ENCODE assay signal across 7 mouse cellular contexts in the genomic region with DNA sequence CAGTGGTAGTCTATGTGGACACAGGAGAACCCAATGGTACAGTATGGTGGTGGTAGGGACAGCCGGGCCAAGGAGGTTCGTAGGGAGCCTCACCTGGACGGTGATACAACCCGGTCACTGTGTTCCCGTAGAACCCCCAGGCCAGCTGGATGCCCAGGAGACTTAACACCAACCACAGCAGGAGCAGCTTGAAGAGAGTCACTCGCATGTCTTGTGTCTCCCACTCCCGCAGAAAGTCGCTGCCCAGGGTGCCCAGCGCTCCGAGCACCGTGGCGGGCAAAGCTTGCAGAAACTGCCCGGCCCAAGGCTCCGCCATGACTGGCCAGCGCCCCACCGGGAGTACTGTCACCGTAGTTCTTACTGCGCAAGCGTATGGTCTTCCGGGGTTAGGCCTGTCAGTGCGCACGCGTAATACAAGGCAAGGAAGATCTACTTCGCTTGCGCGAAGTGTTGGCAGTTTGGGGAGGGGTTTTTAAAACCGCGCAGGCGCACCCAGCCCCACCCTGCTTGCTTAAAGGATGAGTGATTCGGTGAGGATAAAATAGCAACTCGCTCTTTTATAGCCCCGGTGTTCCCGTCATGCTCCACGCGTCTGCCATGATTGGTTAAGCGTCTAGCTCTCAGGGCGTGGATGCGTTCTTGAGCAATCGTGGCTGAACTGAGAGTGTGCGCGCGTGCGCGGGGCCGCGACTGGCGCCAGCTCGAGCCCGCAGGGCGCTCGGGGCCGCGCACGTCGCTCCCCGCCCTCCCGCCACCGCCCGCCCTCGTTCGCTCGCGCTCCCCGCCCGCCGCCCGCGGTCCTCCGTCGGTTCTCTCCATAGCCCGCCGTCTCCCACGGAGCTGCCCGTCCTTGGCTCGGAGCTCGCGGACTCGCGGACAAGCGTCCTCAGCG. TPM values are rescaled to one million over a fixed set of nuclear protein-coding genes. Genes with fewer than 3 reads are reported as not detected.
DNase-seq lines count a peak whose midpoint lies in the region; ATAC-seq lines count a peak whose summit lies in the region.

Gene Rhoa, plus strand, starts transcription at position 501 of the 892 bp plus-strand sequence.
Gene Tcta, minus strand, starts transcription at position 532 of the 892 bp plus-strand sequence.

- DNase-seq in adrenal gland, postnatal 25 days = peak; percentile 96
- peak; percentile 100 for DNase-seq in heart, adult 11 months
- DNase-seq in kidney, adult 18-20 months = peak; percentile 98
- DNase-seq in limb, embryonic 11.5 days (ENCODE audit: low spot score) = peak; percentile 96
- DNase-seq in midbrain, embryonic 14.5 days = peak; percentile 99
- peak; percentile 90 to 98 for DNase-seq in spleen, adult 18-20 months

- peaks cover 29% of the 10 kb centered on the region for H3K4me1 ChIP-seq in embryonic facial prominence, embryonic 12.5 days
- no peaks in the 10 kb centered on the region; the same call in 1 of the 2 replicates for H3K4me1 ChIP-seq in limb, embryonic 11.5 days (ENCODE audit: control insufficient read depth, insufficient read depth, low read length)
- peaks cover 32% of the 10 kb centered on the region for H3K4me1 ChIP-seq in midbrain, embryonic 14.5 days (ENCODE audit: control insufficient read depth, insufficient read depth, low read length)

- H3K27me3 ChIP-seq in embryonic facial prominence, embryonic 12.5 days = no peaks in the 10 kb centered on the region
- H3K27me3 ChIP-seq in limb, embryonic 11.5 days (ENCODE audit: control insufficient read depth, insufficient read depth, low read length) = no peaks in the 10 kb centered on the region
- H3K27me3 ChIP-seq in midbrain, embryonic 14.5 days (ENCODE audit: control insufficient read depth, insufficient read depth, low read length) = no peaks in the 10 kb centered on the region

- H3K9me3 ChIP-seq in embryonic facial prominence, embryonic 12.5 days = no peaks in the 10 kb centered on the region
- H3K9me3 ChIP-seq in limb, embryonic 11.5 days (ENCODE audit: control insufficient read depth, low read length) = no peaks in the 10 kb centered on the region
- no peaks in the 10 kb centered on the region for H3K9me3 ChIP-seq in midbrain, embryonic 14.5 days (ENCODE audit: control insufficient read depth, low read length)

- peaks cover 21% of the 10 kb centered on the region for H3K36me3 ChIP-seq in embryonic facial prominence, embryonic 12.5 days
- no peaks in the 10 kb centered on the region; the same call in 1 of the 2 replicates for H3K36me3 ChIP-seq in limb, embryonic 11.5 days (ENCODE audit: control insufficient read depth, insufficient read depth, low read length)
- peaks cover 28% of the 10 kb centered on the region for H3K36me3 ChIP-seq in midbrain, embryonic 14.5 days (ENCODE audit: control insufficient read depth, insufficient read depth, low read length)

- peak; percentile 97 for ATAC-seq in embryonic facial prominence, embryonic 12.5 days (ENCODE audit: insufficient number of reproducible peaks, insufficient read depth, low FRiP score, low TSS enrichment)
- peak; percentile 96 for ATAC-seq in limb, embryonic 11.5 days (ENCODE audit: insufficient number of reproducible peaks, low FRiP score, low TSS enrichment, low read depth)
- peak; percentile 96 for ATAC-seq in midbrain, embryonic 14.5 days (ENCODE audit: low FRiP score, low TSS enrichment)

- peak within 1 kb of the TSS; percentile 89 for H3K4me2 ChIP-seq in embryonic facial prominence, embryonic 12.5 days (replicated peaks)
- peak within 1 kb of the TSS; percentile 83 for H3K4me2 ChIP-seq in limb, embryonic 11.5 days (ENCODE audit: low read depth, severe bottlenecking)
- peak within 1 kb of the TSS; percentile 92 for H3K4me2 ChIP-seq in midbrain, embryonic 14.5 days (ENCODE audit: low read length)

- peak within 1 kb of the TSS; percentile 92 for H3K4me3 ChIP-seq in embryonic facial prominence, embryonic 12.5 days
- peak within 1 kb of the TSS; percentile 83 for H3K4me3 ChIP-seq in limb, embryonic 11.5 days (ENCODE audit: low read depth, low read length)
- H3K4me3 ChIP-seq in midbrain, embryonic 14.5 days (replicated peaks; ENCODE audit: low read depth, low read length) = peak within 1 kb of the TSS; percentile 89

- WGBS in embryonic facial prominence, embryonic 12.5 days = under 1% methylated on average over 80 of the region's 81 CpGs
- under 1% methylated on average over 77 of the region's 81 CpGs for WGBS in limb, embryonic 11.5 days
- WGBS in midbrain, embryonic 14.5 days = under 1% methylated on average over 80 of the region's 81 CpGs

- peak within 1 kb of the TSS; percentile 96 for H3K9ac ChIP-seq in embryonic facial prominence, embryonic 12.5 days
- H3K9ac ChIP-seq in limb, embryonic 11.5 days (ENCODE audit: low read length) = peak within 1 kb of the TSS; percentile 89
- H3K9ac ChIP-seq in midbrain, embryonic 14.5 days (replicated peaks; ENCODE audit: low read length) = peak within 1 kb of the TSS; percentile 91

- H3K27ac ChIP-seq in embryonic facial prominence, embryonic 12.5 days = peak within 1 kb of the TSS; percentile 100
- peak within 1 kb of the TSS; percentile 98 for H3K27ac ChIP-seq in limb, embryonic 11.5 days (replicated peaks; ENCODE audit: low read depth, low read length)
- peak within 1 kb of the TSS; percentile 97 for H3K27ac ChIP-seq in midbrain, embryonic 14.5 days (replicated peaks; ENCODE audit: low read depth, low read length)

RNA-seq across cellular contexts. Expression of gene Rhoa, which starts in this region (rescaled TPM):
- total RNA-seq in adrenal gland, postnatal 25 days (2021) = 358 and 378 TPM in 2 replicates
- 380 and 391 TPM in 2 replicates for polyA plus RNA-seq in embryonic facial prominence, embryonic 12.5 days (2016; fragmentation: Nextera tagmentation; extraction: Ambion mirVana)
- polyA plus RNA-seq in limb, embryonic 11.5 days (2014; fragmentation: Nextera tagmentation; extraction: Ambion mirVana) = 249 and 319 TPM in 2 replicates
- polyA plus RNA-seq in midbrain, embryonic 14.5 days (2014; fragmentation: Nextera tagmentation; extraction: Ambion mirVana) = 217 and 224 TPM in 2 replicates

RNA-seq across cellular contexts. Expression of gene Tcta, which starts in this region (rescaled TPM):
- total RNA-seq in adrenal gland, postnatal 25 days (2021) = 38.9 and 49.8 TPM in 2 replicates
- polyA plus RNA-seq in embryonic facial prominence, embryonic 12.5 days (2016; fragmentation: Nextera tagmentation; extraction: Ambion mirVana) = 28.1 and 28.7 TPM in 2 replicates
- 14.8 and 15.8 TPM in 2 replicates for polyA plus RNA-seq in limb, embryonic 11.5 days (2014; fragmentation: Nextera tagmentation; extraction: Ambion mirVana)
- 52.3 and 56.3 TPM in 2 replicates for polyA plus RNA-seq in midbrain, embryonic 14.5 days (2014; fragmentation: Nextera tagmentation; extraction: Ambion mirVana)

Comparison
In these comparisons a context has a peak if more than half of its experiments do, and no peak if none do; other contexts are left out.
1. Peak in every context shown above with its lines: DNase-seq, ATAC-seq, H3K4me3 ChIP-seq and H3K27ac ChIP-seq.